Mouse (Mus musculus): ENCODE data around the gene Ddx27. TPM values are rescaled to one million over a fixed set of nuclear protein-coding genes. Genes with fewer than 3 reads are reported as not detected.
A peak's percentile ranks its signal among the peaks of the same experiment; 100 is the strongest.

Gene Ddx27
- polyA plus RNA-seq, 1 experiment = 33.5 TPM

DNA sequence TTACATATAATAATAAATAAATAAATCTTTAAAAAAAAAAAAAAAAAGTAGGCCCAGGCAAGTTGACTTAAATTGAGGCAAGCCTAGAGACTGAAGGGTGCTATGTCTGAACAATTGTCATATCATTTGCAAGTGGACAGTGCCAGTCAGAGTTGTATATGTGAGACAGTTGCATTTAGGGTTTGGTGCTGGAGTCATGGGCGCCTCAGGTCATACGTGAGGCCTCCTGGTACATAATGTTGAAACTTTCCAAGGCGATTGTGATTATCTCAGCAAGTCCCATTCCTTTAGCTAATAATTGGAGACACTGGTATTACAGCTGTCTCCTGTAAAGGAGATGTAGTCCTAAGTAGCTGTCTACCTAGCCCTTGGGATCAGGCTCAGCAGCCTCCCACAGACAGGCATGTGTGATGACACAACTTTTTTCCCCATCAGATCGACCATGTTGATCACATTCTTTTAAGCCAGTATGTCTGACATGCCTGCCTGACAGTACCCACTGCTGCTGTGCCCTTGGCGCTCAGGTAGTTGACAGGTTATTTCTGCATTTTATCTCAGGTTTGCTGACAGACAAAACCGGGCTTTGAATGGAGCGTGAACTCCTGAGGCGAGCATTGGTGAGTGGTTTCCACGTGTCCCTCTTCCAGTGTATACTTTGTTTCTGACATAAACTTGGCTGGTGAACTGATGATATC, 49.8 kb downstream of the Ddx27 start:
- H3K4me3 ChIP-seq (replicated peaks; ENCODE audit: insufficient read depth, low read depth, low read length) = no peak overlapping the region

DNA sequence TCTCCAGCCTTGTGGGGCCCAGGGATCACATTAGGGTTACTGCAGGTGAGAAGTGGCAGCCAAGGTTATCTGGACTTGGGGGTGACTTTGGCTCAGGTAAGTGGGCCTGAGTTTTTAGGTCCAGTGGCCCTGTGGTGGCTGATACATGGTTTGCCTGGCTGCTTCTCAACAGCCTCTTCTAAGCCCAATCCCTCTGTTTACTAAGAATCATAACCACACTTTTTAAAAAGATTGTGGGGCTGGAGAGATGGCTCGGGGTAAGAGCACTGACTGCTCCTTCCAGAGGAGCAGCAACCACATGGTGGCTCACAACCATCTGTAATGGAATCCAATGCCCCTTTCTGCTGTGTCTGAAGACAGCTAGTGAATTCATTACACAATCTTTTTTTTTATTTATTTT, 51.0 kb downstream of the Ddx27 start:
- Histone ChIP-seq H3K4me3 (replicated peaks; ENCODE audit: insufficient read depth, low read depth, low read length) (no peak overlapping the region), H3K27ac (ENCODE audit: insufficient read depth, low read length) (no peak overlapping the region), H3K4me1 (ENCODE audit: control insufficient read depth, insufficient read depth, low read length) (peaks cover 28% of the 10 kb centered on the region), H3K27me3 (ENCODE audit: control insufficient read depth, insufficient read depth, low read length) (no peaks in the 10 kb centered on the region)
- 97% methylated on average over 1 of the region's 1 CpGs for WGBS
- DNase-seq = no peak
- no peak for TF ChIP-seq CTCF (IDR thresholded peaks at IDR 0.05; ENCODE audit: borderline replicate concordance, insufficient read depth, low read depth, low read length)
- TF ChIP-seq POLR2A (IDR thresholded peaks at IDR 0.05; ENCODE audit: borderline replicate concordance, insufficient read depth, low read length) = no peak

More for the DNA sequence above, 49.8 kb downstream of the Ddx27 start:
- DNase-seq = no peak
- TF ChIP-seq POLR2A (IDR thresholded peaks at IDR 0.05; ENCODE audit: borderline replicate concordance, insufficient read depth, low read length) (no peak), CTCF (IDR thresholded peaks at IDR 0.05; ENCODE audit: borderline replicate concordance, insufficient read depth, low read depth, low read length) (no peak)
- 58% methylated on average over 9 of the region's 9 CpGs for WGBS
- Histone ChIP-seq H3K27me3 (ENCODE audit: control insufficient read depth, insufficient read depth, low read length) (no peaks in the 10 kb centered on the region), H3K27ac (ENCODE audit: insufficient read depth, low read length) (no peak overlapping the region), H3K4me1 (ENCODE audit: control insufficient read depth, insufficient read depth, low read length) (peaks cover 20% of the 10 kb centered on the region; the same call in 1 of the 2 replicates)

DNA sequence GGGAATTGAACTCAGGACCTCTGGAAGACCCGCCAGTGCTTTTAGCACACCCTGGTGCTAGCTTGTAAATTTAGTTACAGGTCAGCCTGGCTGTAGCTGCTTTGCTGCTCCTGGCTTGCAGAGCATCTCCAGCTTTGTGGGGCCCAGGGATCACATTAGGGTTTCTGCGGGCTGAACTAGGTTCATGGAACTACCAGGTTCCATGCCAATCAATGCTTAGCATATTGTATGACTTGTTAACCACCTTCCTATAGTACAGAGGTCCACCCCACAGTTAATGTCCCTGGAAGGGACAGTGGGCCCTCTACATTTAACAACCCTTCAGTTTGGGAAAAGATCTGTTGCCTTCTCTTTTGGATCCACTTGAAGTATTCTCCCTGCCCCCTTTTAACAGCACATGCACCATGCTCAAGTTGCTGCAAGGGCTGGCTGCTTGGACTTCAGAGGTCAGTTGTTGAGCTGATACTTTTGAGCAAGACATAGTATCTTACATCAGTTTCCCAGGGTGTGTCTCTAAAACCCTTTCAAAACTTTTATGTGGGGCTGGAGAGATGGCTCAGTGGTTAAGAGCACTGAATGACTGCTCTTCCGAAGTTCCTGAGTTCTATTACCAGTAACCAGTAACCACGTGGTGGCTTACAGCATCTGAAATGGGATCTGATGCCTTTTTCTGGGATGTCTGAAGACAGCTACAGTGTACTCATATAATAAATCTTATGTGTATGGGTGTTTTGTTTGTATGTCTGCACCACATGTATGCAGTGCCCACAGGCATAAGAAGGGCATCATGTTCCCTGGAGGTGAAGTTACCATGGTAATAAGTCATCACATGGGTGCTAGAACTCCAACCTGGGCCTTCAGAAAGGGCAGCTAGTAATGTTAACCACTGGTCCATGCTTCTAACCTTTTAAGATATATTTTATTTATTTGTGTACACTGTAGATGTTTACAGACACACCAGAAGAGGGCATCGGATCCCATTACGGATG, 51.8 kb downstream of the Ddx27 start:
- peaks cover 22% of the 10 kb centered on the region for H3K4me1 ChIP-seq (ENCODE audit: control insufficient read depth, insufficient read depth, low read length)
- H3K4me3 ChIP-seq (replicated peaks; ENCODE audit: insufficient read depth, low read depth, low read length) = no peak overlapping the region
- WGBS = 76% methylated on average over 6 of the region's 6 CpGs
- no peak for DNase-seq
- TF ChIP-seq CTCF (IDR thresholded peaks at IDR 0.05; ENCODE audit: borderline replicate concordance, insufficient read depth, low read depth, low read length) (no peak), POLR2A (IDR thresholded peaks at IDR 0.05; ENCODE audit: borderline replicate concordance, insufficient read depth, low read length) (no peak)
- no peak overlapping the region for H3K27ac ChIP-seq (ENCODE audit: insufficient read depth, low read length)
- H3K27me3 ChIP-seq (ENCODE audit: control insufficient read depth, insufficient read depth, low read length) = no peaks in the 10 kb centered on the region

DNA sequence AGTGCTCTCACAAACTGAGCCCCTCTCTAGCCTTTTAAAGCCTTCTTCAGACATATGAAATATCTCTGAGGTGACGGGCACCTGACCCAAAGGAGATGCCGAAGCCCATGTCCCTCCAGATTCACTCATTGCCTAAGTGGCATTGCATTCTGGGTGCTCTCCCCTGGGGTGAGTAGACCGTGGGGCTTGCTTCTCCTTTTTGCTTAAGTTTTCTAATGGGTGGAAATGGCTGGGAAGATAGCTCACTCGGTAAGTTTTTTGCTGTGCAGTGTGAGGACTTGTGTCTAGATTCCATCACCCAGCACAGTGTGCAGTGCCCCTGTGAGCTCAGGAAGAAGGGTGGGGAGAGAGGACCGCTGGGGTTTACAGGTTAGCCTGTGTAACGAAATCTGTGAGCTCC, 52.6 kb downstream of the Ddx27 start:
- H3K27me3 ChIP-seq (ENCODE audit: control insufficient read depth, insufficient read depth, low read length) = no peaks in the 10 kb centered on the region
- no peak for TF ChIP-seq CTCF (IDR thresholded peaks at IDR 0.05; ENCODE audit: borderline replicate concordance, insufficient read depth, low read depth, low read length)
- TF ChIP-seq POLR2A (IDR thresholded peaks at IDR 0.05; ENCODE audit: borderline replicate concordance, insufficient read depth, low read length) = no peak
- H3K4me3 ChIP-seq (replicated peaks; ENCODE audit: insufficient read depth, low read depth, low read length) = no peak overlapping the region
- no peak for DNase-seq
- peaks cover 24% of the 10 kb centered on the region for H3K4me1 ChIP-seq (ENCODE audit: control insufficient read depth, insufficient read depth, low read length)
- 83% methylated on average over 6 of the region's 6 CpGs for WGBS
- H3K27ac ChIP-seq (ENCODE audit: insufficient read depth, low read length) = no peak overlapping the region

DNA sequence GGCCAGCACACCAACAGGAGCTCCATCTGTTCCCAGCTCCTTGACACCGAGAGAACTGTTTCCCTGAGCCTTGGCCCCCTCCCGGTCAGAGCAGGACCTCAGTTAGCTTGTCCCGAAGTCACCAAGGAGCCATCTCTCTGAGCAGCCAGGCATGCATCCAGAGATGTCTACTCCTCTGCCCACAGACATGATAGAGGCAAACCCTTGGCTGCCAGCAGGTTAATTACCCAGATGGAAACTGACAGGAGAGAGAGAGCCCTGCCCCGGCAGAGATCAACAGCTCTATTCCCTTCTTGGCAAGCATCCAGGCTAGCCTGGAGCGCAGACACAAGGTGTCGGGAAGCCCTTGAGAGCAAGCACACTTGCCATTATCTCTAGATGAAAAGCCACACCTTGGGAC, 55.3 kb downstream of the Ddx27 start:
- TF ChIP-seq POLR2A (IDR thresholded peaks at IDR 0.05; ENCODE audit: borderline replicate concordance, insufficient read depth, low read length) (no peak), CTCF (IDR thresholded peaks at IDR 0.05; ENCODE audit: borderline replicate concordance, insufficient read depth, low read depth, low read length) (no peak)
- 8% methylated on average over 6 of the region's 6 CpGs for WGBS
- H3K4me3 ChIP-seq (replicated peaks; ENCODE audit: insufficient read depth, low read depth, low read length) = no peak overlapping the region
- H3K27me3 ChIP-seq (ENCODE audit: control insufficient read depth, insufficient read depth, low read length) = no peaks in the 10 kb centered on the region
- peak; percentile 72 to 86 for DNase-seq
- no peak overlapping the region for H3K27ac ChIP-seq (ENCODE audit: insufficient read depth, low read length)
- peaks cover 18% of the 10 kb centered on the region for H3K4me1 ChIP-seq (ENCODE audit: control insufficient read depth, insufficient read depth, low read length)

DNA sequence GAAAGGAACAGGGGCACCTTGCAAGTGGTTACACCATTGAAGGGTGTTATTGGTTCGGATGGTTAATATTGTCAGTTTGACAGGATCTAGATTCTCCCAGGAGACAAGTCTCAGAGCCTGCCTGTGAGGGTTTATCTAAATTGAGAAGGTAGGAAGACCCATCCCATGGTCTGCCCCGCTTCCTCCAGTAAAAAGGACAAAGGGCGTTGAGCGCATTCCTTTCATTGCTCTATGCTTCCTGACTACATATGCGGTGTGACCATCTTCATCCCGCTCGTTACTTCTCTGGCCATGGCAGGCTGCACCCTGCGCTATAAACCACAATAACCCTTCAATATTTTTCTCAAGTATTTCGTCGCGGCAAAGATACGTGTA, 56.3 kb downstream of the Ddx27 start:
- Histone ChIP-seq H3K4me3 (replicated peaks; ENCODE audit: insufficient read depth, low read depth, low read length) (peak overlapping the region; percentile 64), H3K27me3 (ENCODE audit: control insufficient read depth, insufficient read depth, low read length) (no peaks in the 10 kb centered on the region), H3K4me1 (ENCODE audit: control insufficient read depth, insufficient read depth, low read length) (peaks cover 18% of the 10 kb centered on the region), H3K27ac (ENCODE audit: insufficient read depth, low read length) (no peak overlapping the region)
- WGBS = 39% methylated on average over 12 of the region's 12 CpGs
- DNase-seq = no peak
- TF ChIP-seq CTCF (IDR thresholded peaks at IDR 0.05; ENCODE audit: borderline replicate concordance, insufficient read depth, low read depth, low read length) (no peak), POLR2A (IDR thresholded peaks at IDR 0.05; ENCODE audit: borderline replicate concordance, insufficient read depth, low read length) (no peak)

DNA sequence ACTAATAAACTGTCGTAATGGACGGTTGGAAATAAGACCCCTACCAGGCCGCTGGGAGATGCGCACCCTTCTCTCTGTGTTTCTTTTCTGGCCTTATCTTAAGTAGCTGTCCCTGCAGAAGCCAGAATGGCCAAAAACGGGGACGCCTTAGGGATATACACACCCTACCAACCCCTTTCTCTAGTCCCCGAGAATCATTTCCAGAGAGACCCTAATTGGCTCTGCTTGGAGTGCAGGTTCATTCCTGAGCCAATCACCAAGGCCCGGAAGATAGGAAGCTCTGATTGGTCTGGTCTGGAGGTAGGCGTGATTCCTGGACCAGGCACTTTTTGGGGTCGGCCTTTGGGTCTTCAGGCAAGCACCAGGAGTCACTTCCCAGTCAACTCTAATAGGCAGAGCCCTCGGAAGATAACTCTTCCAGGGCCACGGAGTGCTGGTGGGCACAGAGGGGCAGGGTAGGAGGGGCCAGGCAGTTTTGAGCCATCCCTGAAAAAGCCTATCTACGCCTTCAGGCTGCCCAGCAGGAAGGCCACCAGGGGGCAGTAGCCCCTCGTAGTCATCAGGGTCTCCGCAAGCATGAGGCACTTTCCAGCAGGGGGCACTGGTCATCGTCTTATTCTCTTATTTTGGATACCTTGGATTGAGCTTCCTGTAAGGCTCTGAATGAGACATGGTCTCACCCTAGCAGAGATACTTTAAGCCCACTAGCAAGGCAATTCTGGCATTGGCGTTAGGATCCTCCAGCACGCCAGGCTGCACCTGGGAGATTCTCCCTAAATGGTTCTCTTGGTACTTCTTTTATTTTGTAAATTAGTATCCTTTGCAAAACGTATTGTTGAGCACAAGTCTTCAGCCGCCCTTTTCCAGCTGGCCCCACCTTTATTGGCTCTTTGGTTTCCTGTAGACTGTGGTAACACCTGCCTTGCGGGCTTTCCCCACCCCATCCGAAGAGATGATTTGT, 56.9 kb downstream of the Ddx27 start:
- peak overlapping the region; percentile 64 for H3K4me3 ChIP-seq (replicated peaks; ENCODE audit: insufficient read depth, low read depth, low read length)
- no peaks in the 10 kb centered on the region for H3K27me3 ChIP-seq (ENCODE audit: control insufficient read depth, insufficient read depth, low read length)
- TF ChIP-seq CTCF (IDR thresholded peaks at IDR 0.05; ENCODE audit: borderline replicate concordance, insufficient read depth, low read depth, low read length) (peak; percentile 100), POLR2A (IDR thresholded peaks at IDR 0.05; ENCODE audit: borderline replicate concordance, insufficient read depth, low read length) (no peak)
- peaks cover 18% of the 10 kb centered on the region for H3K4me1 ChIP-seq (ENCODE audit: control insufficient read depth, insufficient read depth, low read length)
- WGBS = 17% methylated on average over 22 of the region's 22 CpGs
- H3K27ac ChIP-seq (ENCODE audit: insufficient read depth, low read length) = no peak overlapping the region
- DNase-seq = peak; percentile 86 to 90

All from cerebellum, adult 2 months (tissue).